Mouse (Mus musculus) lung, adult 2 months (tissue): ENCODE results near the gene Gdpd1.

ENCODE experiments used
- CTCF ChIP-seq: fragments of 200-500 bp; IDR thresholded peaks from 2 replicates; pipeline ENCODE4 v1.5.1; 2011; ENCODE audit warnings: mild to moderate bottlenecking, low read length, control low read depth; ENCODE audit not compliant: insufficient read depth
- POLR2A ChIP-seq: fragments of 200-500 bp; IDR thresholded peaks from 2 replicates; pipeline ENCODE4 v1.6.1; 2011; ENCODE audit warnings: low read depth, mild to moderate bottlenecking, control low read depth, low read length, borderline replicate concordance; ENCODE audit errors: extremely low read depth

DNA sequence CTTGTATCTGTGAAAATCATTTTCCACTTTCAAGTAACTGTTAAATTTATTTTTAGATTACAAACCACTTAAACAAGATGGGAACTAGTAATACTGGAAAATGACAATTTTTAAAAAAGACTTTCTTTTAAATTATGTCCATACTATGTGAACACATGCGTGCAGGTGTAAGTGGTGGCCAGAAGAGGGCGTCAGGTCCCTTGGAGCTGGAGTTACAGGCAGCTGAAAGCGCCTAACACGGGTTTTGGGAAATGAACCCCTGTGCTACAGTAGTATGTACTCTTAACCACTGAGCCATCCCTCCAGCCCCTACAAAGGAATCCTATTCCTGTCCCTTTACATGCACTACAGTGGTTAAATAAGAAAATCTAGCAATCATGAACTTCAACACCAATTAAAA lies 37.7 kb downstream of the Gdpd1 start:
- no peak for TF ChIP-seq POLR2A
- TF ChIP-seq CTCF: peak; percentile 35; the same call in 1 of the 2 replicates
